Mouse (Mus musculus) E14TG2a.4 (cell line): ENCODE measurements around the gene Actr3.
"Not testable (repeated sequence)": the region's sequence is repeated elsewhere in the genome, so short reads cannot be mapped to it uniquely, and the experiment has no call there.

Experiments
- CTCF ChIP-seq: conservative IDR thresholded peaks from 2 replicates; pipeline ENCODE4 v1.5.1; 2014; ENCODE audit warnings: low read length
- NANOG ChIP-seq: IDR thresholded peaks from 2 replicates; pipeline ENCODE4 v1.6.1; 2014; ENCODE audit warnings: borderline replicate concordance, low read length, mixed read lengths
- POU5F1 ChIP-seq: IDR thresholded peaks from 2 replicates; pipeline ENCODE4 v1.6.1; 2014; ENCODE audit warnings: low read length, borderline replicate concordance

DNA sequence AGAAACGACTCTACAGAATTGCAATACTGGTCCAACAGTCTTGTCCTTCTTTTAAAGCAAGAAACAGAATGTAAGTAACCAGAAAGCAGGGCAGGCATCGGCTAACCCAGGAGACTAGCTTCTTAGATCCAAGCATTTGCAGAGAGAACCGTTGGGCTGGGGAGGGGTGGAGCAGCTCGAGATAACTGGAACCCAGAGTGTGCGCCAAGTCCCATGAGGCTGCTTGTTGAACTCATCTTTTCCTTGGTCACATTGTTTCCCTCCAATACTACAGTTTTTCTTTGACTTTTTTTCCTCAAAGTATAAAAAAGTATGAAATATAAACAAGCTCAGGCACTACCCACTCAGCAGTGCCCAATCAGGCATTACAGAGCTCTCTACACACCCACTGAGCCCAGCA lies 42.2 kb downstream of the Actr3 start:
- TF ChIP-seq CTCF, POU5F1, NANOG: not testable (repeated sequence)
